Mouse (Mus musculus): ENCODE measurements at regions not wholly inside any gene's neighbourhood (a gene's known extent, or its start where the extent isn't known, plus 50 kb on each side); places are given as distances from the start of the nearest gene placed in this dataset.

DNA sequence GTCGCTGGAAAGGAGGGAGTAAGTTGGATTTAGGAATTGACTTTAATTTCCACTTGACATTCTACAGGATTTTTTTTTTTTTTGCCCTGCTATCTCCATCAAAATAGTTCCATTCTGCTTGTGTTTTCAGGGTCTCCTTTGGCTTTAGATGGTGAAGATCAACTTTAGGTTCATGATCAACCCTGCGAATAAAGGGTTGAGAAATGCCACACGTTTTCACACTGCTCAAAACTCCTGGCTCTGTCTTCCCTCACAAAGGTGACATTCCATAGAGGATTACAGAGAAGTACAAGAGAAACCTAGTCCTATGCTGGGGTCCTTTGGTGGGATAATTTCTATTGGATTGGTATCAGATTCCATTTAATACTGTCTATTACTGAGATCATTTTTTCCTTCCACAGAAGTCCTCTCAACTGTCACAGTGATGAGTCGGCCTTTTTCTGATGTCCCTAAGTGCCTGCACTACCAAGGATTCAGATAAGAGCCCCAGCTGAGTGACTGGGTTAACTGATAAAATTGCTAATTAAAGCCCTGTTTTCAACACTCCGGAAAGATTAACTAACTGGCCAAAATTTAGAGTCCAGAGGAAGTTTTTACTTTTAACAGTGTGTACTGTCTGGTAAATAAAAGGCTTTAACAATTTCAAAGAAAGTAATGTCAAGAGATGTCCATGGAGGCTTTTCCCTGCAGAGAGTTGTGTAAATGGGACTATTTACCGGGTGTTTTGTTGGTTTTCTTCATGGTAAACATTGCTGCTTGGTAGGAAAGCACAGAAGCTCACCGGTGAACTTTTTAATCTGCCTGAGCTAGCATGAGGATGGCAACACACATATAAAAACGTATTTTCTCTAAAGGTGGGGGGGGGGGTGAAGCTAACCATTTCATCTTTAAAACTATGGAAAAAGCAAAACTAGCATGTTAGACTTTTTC, 196.0 kb upstream of the Paip1 start:
- TF ChIP-seq CTCF (IDR thresholded peaks at IDR 0.05; ENCODE audit: low read depth) = no peak
- no peak overlapping the region for H3K9ac ChIP-seq
- H3K27ac ChIP-seq (ENCODE audit: low read depth) = no peak overlapping the region
- 25% methylated on average over 8 of the region's 8 CpGs for WGBS
- H3K9me3 ChIP-seq (ENCODE audit: low read depth, low read length) = no peaks in the 10 kb centered on the region
- DNase-seq (peak; percentile 11), ATAC-seq (ENCODE audit: insufficient read depth) (0 out of 2 replicates have a peak, but pooled peaks have one; percentile 18)
- H3K27me3 ChIP-seq (ENCODE audit: insufficient read depth, low read length) = no peaks in the 10 kb centered on the region
- H3K4me3 ChIP-seq (ENCODE audit: low read depth, low read length) = no peak overlapping the region
- no peak overlapping the region for H3K4me2 ChIP-seq
- H3K36me3 ChIP-seq (ENCODE audit: insufficient read depth) = no peaks in the 10 kb centered on the region
- no peaks in the 10 kb centered on the region for H3K4me1 ChIP-seq (ENCODE audit: insufficient read depth)

DNA sequence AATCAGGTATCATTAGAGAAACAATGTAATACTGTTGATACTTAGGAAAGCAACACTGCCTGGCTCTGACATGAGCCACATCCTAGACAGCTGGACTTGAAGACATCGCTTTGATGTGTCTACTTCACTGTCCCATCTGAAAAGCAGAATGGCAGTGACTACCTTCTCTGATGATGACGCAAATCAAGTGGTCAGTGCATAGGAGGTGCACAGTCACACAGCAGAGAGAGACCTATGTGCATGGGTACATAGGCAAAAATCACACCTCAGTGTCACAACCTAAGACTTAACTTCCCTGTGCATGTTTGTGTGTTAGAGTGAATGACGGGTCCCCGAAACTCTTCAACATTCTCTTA, 195.4 kb upstream of the Paip1 start:
- ATAC-seq (ENCODE audit: insufficient read depth) (no peak), DNase-seq (no peak)
- Histone ChIP-seq H3K9ac (no peak overlapping the region), H3K27ac (ENCODE audit: low read depth) (no peak overlapping the region), H3K36me3 (ENCODE audit: insufficient read depth) (no peaks in the 10 kb centered on the region), H3K4me3 (ENCODE audit: low read depth, low read length) (no peak overlapping the region), H3K9me3 (ENCODE audit: low read depth, low read length) (no peaks in the 10 kb centered on the region), H3K4me2 (no peak overlapping the region), H3K27me3 (ENCODE audit: insufficient read depth, low read length) (no peaks in the 10 kb centered on the region), H3K4me1 (ENCODE audit: insufficient read depth) (no peaks in the 10 kb centered on the region)
- TF ChIP-seq CTCF (IDR thresholded peaks at IDR 0.05; ENCODE audit: low read depth) = no peak
- 75% methylated on average over 4 of the region's 4 CpGs for WGBS

DNA sequence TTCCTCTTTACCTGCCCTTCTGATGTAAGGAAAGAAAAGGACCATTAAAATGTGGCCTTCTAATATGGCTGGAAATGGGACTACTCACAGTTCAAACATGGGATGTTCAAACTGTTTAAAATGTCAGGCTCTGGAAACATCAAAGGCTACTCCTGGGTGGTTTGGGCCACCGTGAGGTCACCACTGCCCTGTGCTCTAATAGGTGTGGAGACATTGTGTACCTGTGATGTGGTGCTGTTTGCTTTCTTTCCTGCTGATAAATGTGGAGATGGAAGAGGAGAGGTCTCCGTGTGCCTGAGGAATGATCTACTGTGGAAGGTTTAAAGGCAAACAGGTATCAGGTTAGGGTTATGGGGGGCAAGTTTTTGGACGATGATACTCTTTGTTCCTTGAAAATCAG, 194.5 kb upstream of the Paip1 start:
- no peak for TF ChIP-seq CTCF (IDR thresholded peaks at IDR 0.05; ENCODE audit: low read depth)
- no peaks in the 10 kb centered on the region for H3K36me3 ChIP-seq (ENCODE audit: insufficient read depth)
- no peak overlapping the region for H3K4me3 ChIP-seq (ENCODE audit: low read depth, low read length)
- no peak overlapping the region for H3K4me2 ChIP-seq
- H3K27me3 ChIP-seq (ENCODE audit: insufficient read depth, low read length) = no peaks in the 10 kb centered on the region
- no peaks in the 10 kb centered on the region for H3K4me1 ChIP-seq (ENCODE audit: insufficient read depth)
- H3K9me3 ChIP-seq (ENCODE audit: low read depth, low read length) = no peaks in the 10 kb centered on the region
- DNase-seq (no peak), ATAC-seq (ENCODE audit: insufficient read depth) (no peak)
- H3K9ac ChIP-seq = no peak overlapping the region
- 40% methylated on average over 3 of the region's 3 CpGs for WGBS
- no peak overlapping the region for H3K27ac ChIP-seq (ENCODE audit: low read depth)

DNA sequence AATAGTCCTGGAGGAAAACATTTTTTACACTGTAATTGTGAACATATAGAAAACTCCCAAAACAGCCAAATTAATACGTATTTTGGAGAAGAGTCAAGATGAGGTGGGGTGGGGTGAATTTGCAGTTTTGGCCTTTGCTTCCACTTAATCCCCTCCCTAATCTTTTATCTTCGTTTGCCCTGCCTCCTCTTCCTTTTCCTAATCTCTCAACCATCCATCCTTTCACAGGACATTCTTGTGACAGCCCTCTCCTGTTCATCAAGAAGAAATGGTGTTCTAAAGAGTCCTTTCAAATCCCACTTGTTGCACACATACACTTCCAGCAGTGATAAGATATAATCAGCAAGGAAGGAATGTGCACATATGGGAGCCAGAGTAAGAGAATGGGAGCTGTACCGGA, 186.0 kb upstream of the Paip1 start:
- 24% methylated on average over 3 of the region's 3 CpGs for WGBS

DNA sequence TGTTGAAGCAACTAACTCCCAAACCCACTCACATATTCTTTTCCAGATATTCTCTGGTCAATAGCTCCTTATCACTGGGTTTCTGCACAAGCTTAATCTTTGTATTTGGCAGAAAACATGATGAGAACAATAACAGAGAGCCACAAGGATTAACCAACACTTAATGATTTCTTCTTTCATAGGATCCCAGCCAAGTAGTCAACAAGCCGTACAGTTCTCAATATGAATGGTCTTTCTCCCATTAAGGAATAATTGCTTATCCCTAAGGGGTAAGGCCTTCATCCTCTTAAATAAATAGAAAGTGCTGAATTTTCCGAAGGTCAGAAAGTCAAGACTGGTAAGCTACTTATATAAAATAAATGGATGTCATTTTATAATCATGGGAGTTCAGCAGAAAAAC, 181.3 kb upstream of the Paip1 start:
- Histone ChIP-seq H3K9me3 (ENCODE audit: low read depth, low read length) (no peaks in the 10 kb centered on the region), H3K9ac (no peak overlapping the region), H3K4me2 (no peak overlapping the region), H3K4me1 (ENCODE audit: insufficient read depth) (peaks cover 5% of the 10 kb centered on the region; the same call in 1 of the 2 replicates), H3K4me3 (ENCODE audit: low read depth, low read length) (no peak overlapping the region), H3K27me3 (ENCODE audit: insufficient read depth, low read length) (no peaks in the 10 kb centered on the region), H3K36me3 (ENCODE audit: insufficient read depth) (no peaks in the 10 kb centered on the region), H3K27ac (ENCODE audit: low read depth) (no peak overlapping the region)
- DNase-seq = peak; percentile 63
- ATAC-seq (ENCODE audit: insufficient read depth) = peak; percentile 66; the same call in 1 of the 2 replicates
- 35% methylated on average over 2 of the region's 2 CpGs for WGBS
- TF ChIP-seq CTCF (IDR thresholded peaks at IDR 0.05; ENCODE audit: low read depth) = no peak

More for the DNA sequence above, 186.0 kb upstream of the Paip1 start:
- Histone ChIP-seq H3K36me3 (ENCODE audit: insufficient read depth) (no peaks in the 10 kb centered on the region), H3K9me3 (ENCODE audit: low read depth, low read length) (no peaks in the 10 kb centered on the region), H3K4me1 (ENCODE audit: insufficient read depth) (no peaks in the 10 kb centered on the region), H3K4me3 (ENCODE audit: low read depth, low read length) (no peak overlapping the region), H3K27ac (ENCODE audit: low read depth) (no peak overlapping the region), H3K4me2 (no peak overlapping the region), H3K27me3 (ENCODE audit: insufficient read depth, low read length) (no peaks in the 10 kb centered on the region), H3K9ac (no peak overlapping the region)
- no peak for TF ChIP-seq CTCF (IDR thresholded peaks at IDR 0.05; ENCODE audit: low read depth)
- no peak for ATAC-seq (ENCODE audit: insufficient read depth)
- no peak for DNase-seq

DNA sequence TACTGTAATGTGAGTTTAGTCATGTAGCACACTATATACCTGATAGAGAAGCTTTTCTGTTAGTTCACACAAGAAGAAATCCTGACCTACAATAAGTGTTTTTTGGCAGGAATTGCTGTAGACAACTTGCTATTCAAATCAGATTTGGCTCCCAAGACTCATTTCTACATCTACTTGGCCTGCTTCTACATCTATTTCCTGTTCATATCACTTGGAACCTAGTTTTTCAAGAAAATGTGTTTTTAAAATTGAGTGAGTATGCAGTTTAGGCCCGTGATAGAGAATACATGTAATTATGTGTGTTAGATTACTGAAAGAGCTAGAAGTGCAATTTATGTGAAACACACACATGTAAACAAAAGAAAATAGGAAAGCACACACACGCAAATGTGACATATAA, 176.4 kb upstream of the Paip1 start:
- peak; percentile 81 for ATAC-seq (ENCODE audit: insufficient read depth)
- H3K36me3 ChIP-seq (ENCODE audit: insufficient read depth) = no peaks in the 10 kb centered on the region
- H3K9me3 ChIP-seq (ENCODE audit: low read depth, low read length) = no peaks in the 10 kb centered on the region
- H3K4me3 ChIP-seq (ENCODE audit: low read depth, low read length) = no peak overlapping the region
- TF ChIP-seq CTCF (IDR thresholded peaks at IDR 0.05; ENCODE audit: low read depth) = no peak
- H3K4me1 ChIP-seq (ENCODE audit: insufficient read depth) = peaks cover 5% of the 10 kb centered on the region; the same call in 1 of the 2 replicates
- H3K9ac ChIP-seq = no peak overlapping the region
- no peaks in the 10 kb centered on the region for H3K27me3 ChIP-seq (ENCODE audit: insufficient read depth, low read length)
- no peak overlapping the region for H3K4me2 ChIP-seq
- peak; percentile 80 for DNase-seq
- H3K27ac ChIP-seq (ENCODE audit: low read depth) = no peak overlapping the region
- WGBS = 47% methylated on average over 2 of the region's 2 CpGs

DNA sequence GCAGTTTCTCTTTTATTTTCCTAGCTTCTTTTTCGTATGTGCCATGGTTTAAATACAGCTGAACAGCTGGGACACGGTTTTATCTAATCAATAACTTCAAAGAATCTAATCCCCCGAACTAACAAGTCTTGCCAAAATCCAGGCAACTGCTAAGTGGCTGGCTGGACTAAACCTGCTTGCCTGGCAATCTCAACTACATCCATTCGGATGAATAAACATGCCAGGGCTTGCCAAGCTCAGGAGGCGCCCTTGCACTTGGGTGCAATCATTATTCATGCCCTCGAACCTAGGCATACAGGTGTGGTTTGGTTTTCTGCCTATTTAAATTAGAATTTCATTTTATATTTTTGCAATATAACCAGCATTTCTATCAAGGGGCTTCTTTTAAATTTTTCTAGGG, 172.1 kb upstream of the Paip1 start:
- Histone ChIP-seq H3K9me3 (ENCODE audit: low read depth, low read length) (no peaks in the 10 kb centered on the region), H3K4me3 (ENCODE audit: low read depth, low read length) (no peak overlapping the region), H3K27me3 (ENCODE audit: insufficient read depth, low read length) (no peaks in the 10 kb centered on the region), H3K4me1 (ENCODE audit: insufficient read depth) (no peaks in the 10 kb centered on the region), H3K4me2 (no peak overlapping the region), H3K9ac (no peak overlapping the region), H3K27ac (ENCODE audit: low read depth) (no peak overlapping the region), H3K36me3 (ENCODE audit: insufficient read depth) (no peaks in the 10 kb centered on the region)
- WGBS = 41% methylated on average over 6 of the region's 6 CpGs
- TF ChIP-seq CTCF (IDR thresholded peaks at IDR 0.05; ENCODE audit: low read depth) = no peak
- ATAC-seq (ENCODE audit: insufficient read depth) (no peak), DNase-seq (no peak)

Measured in lung, embryonic 14.5 days (tissue).